Mouse (Mus musculus): ENCODE measurements around the gene Sumf1.

- no peak for TF ChIP-seq CTCF (IDR thresholded peaks at IDR 0.05; ENCODE audit: control insufficient read depth, insufficient read depth, insufficient read length)
- TF ChIP-seq MYOG (IDR thresholded peaks at IDR 0.05; ENCODE audit: control insufficient read depth, extremely low read depth, insufficient read length) = no peak
- TF ChIP-seq MAX (IDR thresholded peaks at IDR 0.05) = no peak
- TF ChIP-seq USF1 (IDR thresholded peaks at IDR 0.05; ENCODE audit: low read depth) = no peak
- no peak for TF ChIP-seq MYOD1 (IDR thresholded peaks at IDR 0.05; ENCODE audit: control insufficient read depth, insufficient read length, low read depth)
Observed at GRCm38 (mm10) chr6:108216091-108216490, 30.7 kb upstream of the Sumf1 start.

Measured in C2C12 (cell line).